Mouse (Mus musculus): ENCODE results near the gene Olfr823.
"Not testable (repeated sequence)": the region's sequence is repeated elsewhere in the genome, so short reads cannot be mapped to it uniquely, and the experiment has no call there.

The Olfr823 gene

GRCm38 (mm10) chr10:130115283-130115682, at the start of gene Olfr823:
Gene Olfr823 (minus strand): TSS chr10:130115383.
- DNase-seq (ENCODE audit: low spot score in 2 of 2): not testable (repeated sequence)

- DNase-seq (ENCODE audit: low spot score in 2 of 2): no peak
Measured at GRCm38 (mm10) chr10:130144121-130144520, 28.9 kb upstream of the Olfr823 start.

- not testable (repeated sequence) for DNase-seq (ENCODE audit: low spot score in 2 of 2)
Measured at GRCm38 (mm10) chr10:130142481-130142880, 27.3 kb upstream of the Olfr823 start.

DNA sequence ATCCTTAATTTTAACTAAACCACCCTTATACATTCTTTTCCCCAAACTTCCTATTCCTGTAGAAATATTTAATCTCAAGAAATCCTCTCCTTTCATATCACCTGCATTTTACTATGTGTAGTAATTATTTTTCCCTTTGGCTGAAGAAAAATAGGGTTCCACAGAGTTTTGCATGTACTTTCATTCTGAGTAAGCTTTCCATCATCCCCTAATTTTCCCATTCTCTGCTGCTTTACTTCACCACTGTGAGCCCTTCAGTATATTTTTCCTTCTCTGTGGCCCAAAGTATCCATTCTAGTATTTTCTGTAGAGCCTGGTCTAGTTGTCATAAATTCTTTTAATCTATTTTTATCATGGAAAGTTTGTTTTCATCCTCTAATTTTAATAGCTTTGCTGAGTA, 19.6 kb upstream of the Olfr823 start:
- no peak for DNase-seq (ENCODE audit: low spot score in 2 of 2)

DNA sequence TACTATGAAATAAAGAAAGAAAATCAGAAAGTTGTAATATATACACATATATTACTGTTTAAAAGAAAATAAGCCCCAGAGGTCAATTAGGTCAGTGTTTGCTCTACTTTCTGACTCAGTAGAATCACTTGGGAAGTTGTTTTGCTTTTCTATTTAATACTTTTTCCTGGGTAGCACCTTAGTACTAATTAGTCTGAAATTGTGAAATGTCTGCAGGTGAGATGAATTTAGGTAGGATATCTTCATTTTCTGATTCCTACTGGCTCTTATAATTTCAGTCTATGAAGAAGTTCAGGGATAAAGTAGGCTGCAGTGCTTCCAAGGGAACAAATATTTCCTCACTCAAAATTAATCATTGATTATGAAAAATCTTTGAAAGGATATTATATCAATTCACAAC, 14.7 kb upstream of the Olfr823 start, which contains the start of gene Olfr824:
Gene Olfr824, minus strand, starts transcription at position 101 of the 400 bp plus-strand sequence.
- not testable (repeated sequence) for DNase-seq (ENCODE audit: low spot score in 2 of 2)

- DNase-seq (ENCODE audit: low spot score in 2 of 2): not testable (repeated sequence)
Measured at GRCm38 (mm10) chr10:130116045-130116444, 862 bp upstream of the Olfr823 start.

DNA sequence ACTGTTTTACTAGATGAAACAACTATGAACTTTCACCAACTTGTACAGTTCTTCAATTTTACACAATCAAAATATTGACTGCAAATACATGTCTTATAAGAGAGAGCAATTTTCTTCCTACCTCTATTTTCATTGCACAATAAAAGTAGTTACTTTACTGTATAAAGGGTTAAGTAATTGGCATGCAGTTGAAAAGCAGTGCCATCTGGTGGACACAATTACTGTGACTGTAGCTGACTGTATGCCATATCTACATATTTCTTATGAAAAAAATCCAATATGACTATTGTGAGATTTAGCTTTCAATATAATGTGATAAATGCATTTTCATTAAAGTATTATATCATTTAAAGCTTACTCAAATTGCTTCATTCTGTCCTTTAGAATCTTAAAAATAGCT, 19.1 kb downstream of the Olfr823 start:
- DNase-seq (ENCODE audit: low spot score in 2 of 2): no peak

- DNase-seq (ENCODE audit: low spot score in 2 of 2): no peak
Measured at GRCm38 (mm10) chr10:130092838-130093440, 22.2 kb downstream of the Olfr823 start.

DNA sequence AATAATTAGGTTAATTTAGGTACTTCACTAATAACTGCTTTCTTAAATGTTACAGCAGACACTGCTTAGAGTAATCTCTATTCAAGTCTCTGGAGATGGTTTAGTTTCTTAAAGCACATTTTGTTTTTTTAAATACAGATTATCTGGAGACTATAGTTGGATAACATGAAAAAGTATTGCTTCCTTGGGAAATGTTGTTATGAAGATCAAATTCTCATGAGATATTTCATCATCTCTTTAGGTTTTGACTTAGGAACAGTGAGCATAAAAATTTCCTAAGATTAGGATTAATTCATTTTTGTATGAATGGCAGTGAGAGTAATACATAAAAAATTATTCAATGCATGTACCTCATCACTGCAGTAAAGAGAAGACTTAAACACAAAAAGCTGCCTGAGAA, 44.3 kb downstream of the Olfr823 start, which contains the start of gene Olfr822:
Gene Olfr822, plus strand, starts transcription at position 301 of the 400 bp plus-strand sequence.
- no peak for DNase-seq (ENCODE audit: low spot score in 2 of 2)

All from spleen, postnatal 4 days (tissue).